Mouse (Mus musculus) myocyte (in vitro differentiated cells): ENCODE measurements at regions not wholly inside any gene's neighbourhood (a gene's known extent, or its start where the extent isn't known, plus 50 kb on each side); places are given as distances from the start of the nearest gene placed in this dataset.

ENCODE experiments used
- H3K27me3 ChIP-seq: one replicate; pipeline ENCODE4 v1.6.1; 2011; ENCODE audit not compliant: control insufficient read depth, insufficient read depth, insufficient read length
- H3K36me3 ChIP-seq: one replicate; pipeline ENCODE4 v1.6.1; 2011; ENCODE audit not compliant: control insufficient read depth, insufficient read depth
- H3K4me2 ChIP-seq: one replicate; pipeline ENCODE4 v1.6.1; 2011; ENCODE audit warnings: low read depth, control low read depth
- H3K4me3 ChIP-seq: one replicate; pipeline ENCODE4 v1.5.1; 2011; ENCODE audit warnings: mild to moderate bottlenecking, control low read depth, moderate library complexity
- H3K79me2 ChIP-seq: one replicate; pipeline ENCODE4 v1.6.1; 2011; ENCODE audit not compliant: control insufficient read depth, insufficient read depth
- H3ac ChIP-seq: one replicate; pipeline ENCODE4 v1.6.1; 2011; ENCODE audit not compliant: control insufficient read depth, insufficient read length
- CEBPB ChIP-seq: IDR thresholded peaks from 2 replicates; pipeline ENCODE4 v1.6.1; 2011; ENCODE audit warnings: mild to moderate bottlenecking, moderate library complexity; ENCODE audit not compliant: poor library complexity, insufficient read depth, severe bottlenecking
- E2F4 ChIP-seq: IDR thresholded peaks from one replicate; pipeline ENCODE4 v1.6.1; 2011; ENCODE audit warnings: mild to moderate bottlenecking, control low read depth, moderate library complexity; ENCODE audit not compliant: insufficient read depth
- MAX ChIP-seq: IDR thresholded peaks from one replicate; pipeline ENCODE4 v1.6.1; 2011; ENCODE audit warnings: low read depth, mild to moderate bottlenecking, control low read depth
- MYOD1 ChIP-seq, 3 experiments: IDR thresholded peaks; one replicate each; pipeline ENCODE4 v1.6.1; 2011; ENCODE audit warnings: control low read depth in 2 of 3, low read depth in 2 of 3, mild to moderate bottlenecking in 2 of 3, moderate library complexity in 1 of 3; ENCODE audit not compliant: insufficient read length in 2 of 3, control insufficient read depth in 1 of 3
- MYOG ChIP-seq, 3 experiments: IDR thresholded peaks; one replicate each; pipeline ENCODE4 v1.6.1; 2011; ENCODE audit warnings: control low read depth in 2 of 3, low read depth in 2 of 3, mild to moderate bottlenecking in 2 of 3; ENCODE audit not compliant: insufficient read length in 2 of 3, control insufficient read depth in 1 of 3, insufficient read depth in 1 of 3
- POLR2A ChIP-seq: IDR thresholded peaks from one replicate; pipeline ENCODE4 v1.6.1; 2011; ENCODE audit warnings: low read depth, mild to moderate bottlenecking, control low read depth, moderate library complexity; ENCODE audit not compliant: insufficient read length
- POLR2AphosphoS2 ChIP-seq: IDR thresholded peaks from one replicate; pipeline ENCODE4 v1.6.1; 2011; ENCODE audit warnings: low read depth, control low read depth; ENCODE audit not compliant: insufficient read length
- REST ChIP-seq: IDR thresholded peaks from one replicate; pipeline ENCODE4 v1.6.1; 2011; ENCODE audit warnings: mild to moderate bottlenecking, control low read depth, moderate library complexity; ENCODE audit not compliant: insufficient read depth, insufficient read length
- SRF ChIP-seq: IDR thresholded peaks from one replicate; pipeline ENCODE4 v1.6.1; 2011; ENCODE audit warnings: low read depth; ENCODE audit not compliant: control insufficient read depth, insufficient read length
- TCF12 ChIP-seq: IDR thresholded peaks from one replicate; pipeline ENCODE4 v1.6.1; 2011; ENCODE audit warnings: mild to moderate bottlenecking, control low read depth; ENCODE audit not compliant: poor library complexity, insufficient read depth, severe bottlenecking
- TCF3 ChIP-seq: IDR thresholded peaks from one replicate; pipeline ENCODE4 v1.6.1; 2011; ENCODE audit warnings: low read depth, control low read depth; ENCODE audit not compliant: insufficient read length
- USF1 ChIP-seq: IDR thresholded peaks from one replicate; pipeline ENCODE4 v1.6.1; 2011; ENCODE audit warnings: low read depth, mild to moderate bottlenecking, control low read depth, moderate library complexity

GRCm38 (mm10) chr13:107264581-107264980 is 242.7 kb upstream of the Kif2a start:
- Histone ChIP-seq H3K79me2 (no peaks in the 10 kb centered on the region), H3K36me3 (no peaks in the 10 kb centered on the region), H3K4me3 (no peak overlapping the region), H3ac (no peak overlapping the region), H3K27me3 (no peaks in the 10 kb centered on the region), H3K4me2 (no peak overlapping the region)
- TF ChIP-seq USF1 (no peak), CEBPB (no peak), MAX (no peak), SRF (no peak), POLR2AphosphoS2 (no peak), REST (no peak), E2F4 (no peak), TCF12 (no peak), MYOG (IDR thresholded peaks at IDR 0.05; ENCODE audit: control insufficient read depth in 1 of 3, insufficient read depth in 1 of 3, insufficient read length in 2 of 3, low read depth in 2 of 3) (no peak), MYOD1 (IDR thresholded peaks at IDR 0.05; ENCODE audit: control insufficient read depth in 1 of 3, insufficient read length in 2 of 3, low read depth in 2 of 3) (no peak)

GRCm38 (mm10) chr13:107261479-107262050 is 239.6 kb upstream of the Kif2a start:
- TF ChIP-seq TCF3: no peak
- TF ChIP-seq CEBPB: no peak
- no peak for TF ChIP-seq MYOD1 (IDR thresholded peaks at IDR 0.05; ENCODE audit: control insufficient read depth in 1 of 3, insufficient read length in 2 of 3, low read depth in 2 of 3)
- TF ChIP-seq POLR2AphosphoS2: no peak
- no peak for TF ChIP-seq REST
- TF ChIP-seq MYOG (IDR thresholded peaks at IDR 0.05; ENCODE audit: control insufficient read depth in 1 of 3, insufficient read depth in 1 of 3, insufficient read length in 2 of 3, low read depth in 2 of 3): no peak
- TF ChIP-seq TCF12: no peak
- no peak for TF ChIP-seq MAX
- no peak for TF ChIP-seq E2F4
- no peak for TF ChIP-seq SRF
- no peak for TF ChIP-seq POLR2A
- no peak for TF ChIP-seq USF1
- Histone ChIP-seq H3K4me3 (no peak overlapping the region), H3ac (no peak overlapping the region), H3K36me3 (no peaks in the 10 kb centered on the region), H3K27me3 (no peaks in the 10 kb centered on the region), H3K79me2 (no peaks in the 10 kb centered on the region), H3K4me2 (no peak overlapping the region)

- H3K79me2 ChIP-seq: no peaks in the 10 kb centered on the region
- TF ChIP-seq MYOG (IDR thresholded peaks at IDR 0.05; ENCODE audit: control insufficient read depth in 1 of 3, insufficient read depth in 1 of 3, insufficient read length in 2 of 3, low read depth in 2 of 3) (no peak), CEBPB (no peak), POLR2A (no peak), POLR2AphosphoS2 (no peak), USF1 (no peak), REST (no peak), TCF3 (no peak), SRF (no peak), MYOD1 (IDR thresholded peaks at IDR 0.05; ENCODE audit: control insufficient read depth in 1 of 3, insufficient read length in 2 of 3, low read depth in 2 of 3) (no peak), MAX (no peak), E2F4 (no peak), TCF12 (no peak)
- no peaks in the 10 kb centered on the region for H3K27me3 ChIP-seq
- H3K4me3 ChIP-seq: no peak overlapping the region
- H3K36me3 ChIP-seq: no peaks in the 10 kb centered on the region
- H3ac ChIP-seq: no peak overlapping the region
- no peak overlapping the region for H3K4me2 ChIP-seq
Observed at GRCm38 (mm10) chr13:107260274-107260673, 238.3 kb upstream of the Kif2a start.

- no peak overlapping the region for H3K4me2 ChIP-seq
- H3K79me2 ChIP-seq: no peaks in the 10 kb centered on the region
- no peaks in the 10 kb centered on the region for H3K27me3 ChIP-seq
- H3ac ChIP-seq: no peak overlapping the region
- H3K36me3 ChIP-seq: no peaks in the 10 kb centered on the region
- TF ChIP-seq POLR2AphosphoS2: no peak
- no peak for TF ChIP-seq REST
- TF ChIP-seq CEBPB: no peak
- no peak overlapping the region for H3K4me3 ChIP-seq
Observed at GRCm38 (mm10) chr13:107247792-107248505, 226.0 kb upstream of the Kif2a start.
